Mouse (Mus musculus) urinary bladder, postnatal 4 days (tissue): Measurements from ENCODE around the gene Zdhhc1.

Source experiments
- DNase-seq, 2 experiments: peaks; one replicate each; pipeline ENCODE4 v3.0.0; 2021 to 2022; ENCODE audit warnings: low spot score in 2 of 2

Zdhhc1 gene

GRCm38 (mm10) chr8:105461085-105461803, 35.5 kb downstream of the Zdhhc1 start:
- no peak for DNase-seq

GRCm38 (mm10) chr8:105455218-105455617, 41.5 kb downstream of the Zdhhc1 start:
- no peak for DNase-seq

- peak in 1 of 2 experiments; percentile 54 for DNase-seq
Measured at GRCm38 (mm10) chr8:105454088-105454487, 42.6 kb downstream of the Zdhhc1 start.

GRCm38 (mm10) chr8:105453296-105453695, 43.4 kb downstream of the Zdhhc1 start:
- DNase-seq, result peak in 1 of 2 experiments; percentile 33

GRCm38 (mm10) chr8:105451903-105452603, 44.6 kb downstream of the Zdhhc1 start:
- DNase-seq, result peak in 1 of 2 experiments; percentile 36

GRCm38 (mm10) chr8:105450977-105451376, 45.7 kb downstream of the Zdhhc1 start:
- no peak for DNase-seq

GRCm38 (mm10) chr8:105448596-105448995, 48.1 kb downstream of the Zdhhc1 start:
- DNase-seq, result no peak

- DNase-seq, result no peak
Measured at GRCm38 (mm10) chr8:105448188-105448587, 48.5 kb downstream of the Zdhhc1 start.

GRCm38 (mm10) chr8:105446127-105446552, 50.6 kb downstream of the Zdhhc1 start:
- no peak for DNase-seq

- DNase-seq, result no peak
Measured at GRCm38 (mm10) chr8:105445296-105446126, 51.2 kb downstream of the Zdhhc1 start.

- no peak for DNase-seq
Measured at GRCm38 (mm10) chr8:105442661-105443060, 54.0 kb downstream of the Zdhhc1 start.

- peak in 1 of 2 experiments; percentile 76 for DNase-seq
Measured at GRCm38 (mm10) chr8:105441433-105441832, 55.3 kb downstream of the Zdhhc1 start.

GRCm38 (mm10) chr8:105438865-105439264, 57.8 kb downstream of the Zdhhc1 start:
- no peak for DNase-seq

GRCm38 (mm10) chr8:105437078-105437748, 59.5 kb downstream of the Zdhhc1 start:
- no peak for DNase-seq

GRCm38 (mm10) chr8:105436218-105436617, 60.5 kb downstream of the Zdhhc1 start:
- no peak for DNase-seq

GRCm38 (mm10) chr8:105434136-105434535, 62.6 kb downstream of the Zdhhc1 start:
- DNase-seq, result no peak

- no peak for DNase-seq
Measured at GRCm38 (mm10) chr8:105433511-105433910, 63.2 kb downstream of the Zdhhc1 start.

GRCm38 (mm10) chr8:105433021-105433420, 63.7 kb downstream of the Zdhhc1 start:
- DNase-seq, result no peak

GRCm38 (mm10) chr8:105431743-105432515, 64.8 kb downstream of the Zdhhc1 start:
- no peak for DNase-seq

GRCm38 (mm10) chr8:105426878-105427277, 69.8 kb downstream of the Zdhhc1 start:
- no peak for DNase-seq
